Mouse (Mus musculus): ENCODE data around the gene Vmac.
A peak's percentile ranks its signal among the peaks of the same experiment; 100 is the strongest.

The Vmac gene

DNA sequence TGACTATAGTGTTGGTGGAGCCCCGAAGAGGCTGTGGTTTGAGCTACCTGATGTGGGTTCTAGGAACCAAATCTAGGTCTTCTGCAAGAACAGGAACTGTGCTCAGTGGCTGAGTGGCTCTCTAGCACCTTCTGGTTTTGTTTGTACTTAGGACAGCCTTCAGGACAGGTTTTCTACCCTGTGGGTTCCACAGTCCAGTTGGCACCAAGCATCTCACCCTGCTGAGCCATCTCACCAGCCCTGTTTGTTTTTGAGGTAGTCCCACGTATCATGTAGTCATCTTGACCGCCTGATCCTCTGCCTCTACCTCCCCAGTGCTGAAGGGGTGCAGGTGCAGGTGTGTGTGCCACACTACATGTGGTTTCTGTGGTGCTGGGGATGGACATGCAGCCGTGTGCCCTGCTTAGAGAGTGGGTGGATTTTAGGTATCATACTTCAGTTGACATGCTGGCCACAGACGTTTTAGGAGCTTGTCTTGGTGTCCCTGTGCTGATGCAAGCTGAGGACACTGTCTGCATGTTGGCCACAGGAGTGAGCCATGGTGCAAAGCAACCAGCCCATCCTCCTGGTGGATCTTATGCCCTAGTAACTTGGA is 34.2 kb downstream of the Vmac start:
- DNase-seq, result no peak

DNA sequence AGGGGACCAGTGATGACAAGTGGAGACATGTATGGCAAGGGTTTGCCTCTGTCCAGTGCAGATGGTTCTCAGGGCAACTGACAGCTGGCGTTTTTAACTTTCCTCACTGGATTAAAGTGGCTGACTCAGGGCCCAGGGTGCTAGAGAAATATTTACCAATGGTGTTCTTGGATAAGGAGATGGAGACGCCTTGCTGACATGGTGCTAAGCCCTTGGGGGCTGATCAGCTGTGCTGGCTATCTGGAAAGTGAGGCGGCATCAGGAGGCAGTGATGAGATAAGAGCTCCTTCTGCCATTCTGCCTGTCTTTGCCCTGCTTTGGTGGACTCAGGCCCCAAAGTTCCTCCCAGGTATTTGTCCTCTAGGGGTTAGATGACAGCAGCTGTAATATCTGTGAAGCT is 34.9 kb downstream of the Vmac start:
- DNase-seq, result no peak

DNA sequence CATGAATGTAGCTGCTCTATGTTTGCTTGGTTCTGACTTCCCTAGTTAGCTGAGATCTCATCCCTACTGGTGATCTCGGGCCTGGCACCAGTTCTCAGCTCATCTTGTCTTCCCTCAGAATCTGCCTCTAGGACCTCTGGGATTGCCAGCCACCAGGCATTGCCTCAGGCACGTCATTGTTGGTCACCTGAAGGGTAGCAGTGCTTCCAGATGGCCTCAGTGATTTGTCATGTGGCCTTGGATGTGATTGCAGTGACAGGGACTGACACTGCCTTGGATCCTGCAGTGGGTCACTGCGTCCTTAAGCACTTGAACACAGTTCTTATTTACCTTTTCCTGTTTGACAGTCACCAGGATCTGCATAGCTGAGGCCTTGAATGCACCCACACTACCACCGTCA is 36.0 kb downstream of the Vmac start:
- no peak for DNase-seq

DNA sequence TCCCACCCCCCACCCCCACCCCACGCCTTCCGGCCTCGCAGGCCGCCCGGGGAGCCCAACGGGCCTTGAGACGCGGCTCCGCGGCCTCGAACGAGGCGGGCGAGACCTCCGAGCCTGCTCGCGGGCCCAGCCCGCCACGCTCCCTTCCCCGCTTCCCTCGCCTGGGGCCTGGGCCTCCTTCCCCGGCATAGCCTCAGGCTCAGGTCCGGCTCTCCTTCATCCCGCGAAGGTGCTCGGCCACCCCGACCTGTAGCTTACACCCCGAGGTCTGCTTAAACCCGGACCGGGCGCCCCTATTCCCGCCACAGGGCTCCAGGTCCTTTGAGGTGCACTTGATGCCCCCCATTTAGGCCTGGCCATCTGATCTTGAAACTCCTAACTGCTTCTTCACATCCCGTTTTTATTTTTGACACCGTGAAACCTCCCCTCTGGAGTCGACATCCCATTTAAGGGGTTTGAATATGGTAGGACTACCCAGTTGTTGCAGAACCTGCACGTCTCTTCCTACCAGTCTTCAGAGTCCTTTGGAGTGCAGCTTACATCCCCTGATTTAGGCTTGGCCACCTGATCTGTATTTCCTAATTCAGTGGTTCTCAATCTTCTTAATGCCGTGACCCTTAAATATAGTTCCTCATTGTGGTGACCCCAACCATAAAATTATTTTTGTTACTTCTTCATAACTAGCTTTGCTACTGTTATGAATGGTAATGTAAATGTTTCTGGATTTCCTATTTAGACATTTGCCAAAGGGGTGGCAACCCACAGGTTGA is 44.0 kb downstream of the Vmac start:
- DNase-seq, result peak; percentile 65

DNA sequence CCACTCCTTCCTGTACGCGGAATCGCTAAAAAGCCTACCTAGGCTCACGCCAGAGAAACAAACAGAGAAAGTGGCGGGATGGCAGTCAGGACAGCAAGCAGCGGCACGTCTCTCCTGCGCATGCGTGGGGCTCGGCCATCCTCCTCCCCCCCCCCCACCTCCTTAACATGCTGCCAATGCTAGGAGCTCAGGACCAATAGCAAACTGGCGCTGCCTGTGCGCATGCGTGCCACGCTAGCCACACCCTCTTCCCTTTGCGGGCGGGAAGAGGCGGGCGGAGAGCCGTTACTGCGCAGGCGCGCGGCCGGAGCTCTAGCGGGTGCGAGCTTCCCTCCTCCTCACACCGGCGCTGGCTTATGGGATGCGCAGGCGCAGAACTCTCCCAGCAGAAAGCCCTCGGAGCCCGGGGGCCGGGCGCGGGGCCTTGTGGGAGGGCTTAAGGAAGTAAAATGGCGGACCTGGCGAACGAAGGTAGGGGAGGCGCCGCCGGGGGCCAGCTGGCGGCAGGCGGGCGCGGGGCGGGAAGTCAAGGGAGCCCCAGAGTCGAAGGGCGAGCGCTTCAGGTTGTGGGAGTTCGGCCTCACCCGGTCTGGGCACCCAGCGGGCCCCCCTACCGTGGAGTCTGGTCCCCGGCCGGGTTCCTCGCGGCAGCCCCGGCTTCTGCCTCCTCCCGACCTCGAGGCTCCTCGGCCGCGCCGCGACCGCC is 44.7 kb downstream of the Vmac start, which contains the start of gene Ranbp3:
Gene Ranbp3 (plus strand): TSS at position 354 of the 706 bp plus-strand sequence.
- peak; percentile 100 for DNase-seq

DNA sequence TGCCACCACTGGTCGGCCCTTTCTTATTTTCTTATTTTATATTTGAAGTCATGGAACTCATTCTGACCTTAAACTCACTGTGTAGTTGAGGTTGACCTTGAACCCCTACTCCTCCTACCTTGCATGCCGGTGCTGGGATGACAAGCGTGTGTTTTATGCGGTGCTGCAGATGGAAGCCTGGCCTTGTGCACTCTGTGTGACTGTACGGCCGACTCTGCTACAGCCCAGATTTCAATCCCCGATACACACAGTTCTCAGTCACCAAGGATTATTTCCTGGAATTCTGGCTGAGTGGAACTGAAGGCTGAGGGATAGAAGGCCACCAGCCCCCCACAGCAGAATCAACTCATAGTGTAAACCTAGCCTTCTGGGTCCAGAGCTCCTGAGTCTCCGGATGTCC is 48.1 kb downstream of the Vmac start:
- no peak for DNase-seq

DNA sequence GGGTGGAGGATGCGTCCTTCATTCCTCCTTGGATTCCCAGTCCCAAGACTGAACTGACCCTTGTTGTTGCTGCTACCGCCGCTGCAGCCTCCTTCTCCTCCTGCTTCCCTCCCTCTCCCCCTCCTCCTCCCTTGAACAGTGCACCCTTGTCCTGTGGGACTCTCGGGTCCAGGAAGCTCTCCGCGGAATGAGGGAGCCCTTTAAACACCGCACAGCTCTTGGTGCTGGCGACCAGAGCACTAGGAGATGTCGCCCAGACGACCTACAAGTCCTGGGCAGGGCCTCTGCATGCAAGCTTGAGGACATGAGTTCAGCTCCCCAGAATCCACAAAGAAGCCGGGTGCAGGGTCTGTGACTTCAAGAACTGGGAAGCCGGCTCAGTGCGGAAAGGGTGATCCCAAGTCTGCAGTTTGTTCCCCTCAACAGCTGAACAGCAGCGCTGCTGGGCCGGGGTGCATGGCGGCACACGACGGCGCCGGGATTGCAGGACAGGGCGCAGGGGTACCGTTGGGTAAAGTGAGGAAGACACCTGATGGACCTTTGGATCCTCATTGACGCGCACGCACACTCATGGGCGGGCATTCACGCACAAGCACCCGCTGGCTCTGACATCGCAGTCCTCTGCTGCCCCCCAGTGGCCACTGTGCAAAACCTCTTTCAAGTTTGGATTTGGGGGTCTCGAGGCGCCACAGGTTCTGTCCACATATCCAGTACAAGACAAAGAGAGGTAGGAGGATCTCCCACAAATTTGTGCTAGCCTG is 49.3 kb downstream of the Vmac start:
- DNase-seq, result peak; percentile 80

DNA sequence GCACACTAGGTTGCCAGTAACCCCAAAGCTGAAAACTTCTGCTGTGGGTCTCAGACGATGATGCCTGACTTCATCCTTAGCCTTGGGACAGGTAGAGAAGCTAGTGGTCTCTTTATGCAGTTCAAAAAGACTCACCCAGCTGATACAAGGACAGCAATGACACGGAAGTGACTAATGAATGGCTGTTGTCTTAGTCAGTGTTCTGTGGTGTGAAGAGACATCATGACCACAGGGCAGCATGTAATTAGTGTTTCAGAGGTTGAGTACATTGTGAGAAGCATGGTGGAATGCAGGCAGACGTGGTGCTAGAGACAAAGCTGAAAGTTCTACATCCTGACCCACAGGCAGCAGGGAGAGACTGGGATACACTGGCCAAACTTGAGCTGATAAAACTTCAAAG is 50.2 kb downstream of the Vmac start:
- DNase-seq, result no peak

DNA sequence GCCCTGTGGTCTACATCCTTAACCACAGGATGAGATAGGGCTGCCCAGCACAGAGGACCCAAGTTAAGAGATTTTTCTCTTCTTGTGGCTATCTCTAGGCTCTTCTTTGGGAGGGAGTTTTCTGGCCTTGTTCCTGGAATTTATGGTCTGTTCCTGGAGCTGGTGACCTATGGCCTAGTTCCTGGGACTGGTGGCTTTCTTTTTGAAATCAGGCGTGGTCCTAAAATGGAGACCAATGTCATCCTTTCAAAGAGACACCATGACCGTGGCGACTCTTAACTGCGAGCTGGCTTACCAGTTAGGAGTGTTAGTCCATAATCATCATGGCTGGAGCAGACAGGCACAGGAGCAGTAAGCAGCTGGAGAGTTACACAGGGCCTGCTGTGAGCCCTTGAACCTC is 51.4 kb downstream of the Vmac start:
- no peak for DNase-seq

DNA sequence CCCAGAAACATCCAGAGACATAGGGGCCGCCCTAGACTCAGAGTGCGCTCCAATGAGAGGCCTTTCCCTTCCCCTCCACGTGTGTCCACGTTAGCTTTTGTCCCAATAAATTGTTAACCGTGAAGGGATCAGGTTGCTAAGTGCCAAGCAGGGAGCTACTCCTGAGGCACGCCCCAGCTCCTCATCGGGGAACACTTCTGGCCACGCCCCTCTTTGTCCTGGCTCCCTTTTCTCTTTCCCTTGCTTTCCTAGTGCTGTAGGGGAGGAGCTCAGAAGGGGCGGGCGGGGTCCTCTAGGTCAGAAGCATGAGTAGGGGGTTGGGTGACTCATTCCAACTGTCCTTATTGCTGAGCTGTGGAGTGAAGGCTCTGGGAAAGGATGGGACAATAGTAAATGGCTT is 53.5 kb downstream of the Vmac start:
- no peak for DNase-seq
